Mouse (Mus musculus) erythroblast, embryonic 14.5 days (primary cell): ENCODE data around the gene Tnnc2. TPM values are rescaled to one million over a fixed set of nuclear protein-coding genes. Genes with fewer than 3 reads are reported as not detected.

Experiments used
- H3K27me3 ChIP-seq: 2 replicates; pipeline ENCODE4 v1.6.1; 2012; ENCODE audit warnings: inconsistent platforms; ENCODE audit not compliant: control insufficient read depth
- H3K36me3 ChIP-seq: 2 replicates; pipeline ENCODE4 v1.6.1; 2012; ENCODE audit warnings: mild to moderate bottlenecking, inconsistent platforms; ENCODE audit not compliant: control insufficient read depth
- H3K4me1 ChIP-seq: 2 replicates; pipeline ENCODE4 v1.6.1; 2012; ENCODE audit warnings: inconsistent platforms; ENCODE audit not compliant: control insufficient read depth
- H3K4me3 ChIP-seq: replicated peaks from 2 replicates; pipeline ENCODE3; 2012; ENCODE audit warnings: moderate library complexity, mild to moderate bottlenecking, inconsistent platforms
- H3K9me3 ChIP-seq: 2 replicates; pipeline ENCODE4 v1.6.1; 2012; ENCODE audit warnings: low read length, inconsistent platforms, mixed read lengths; ENCODE audit not compliant: control insufficient read depth
- GATA1 ChIP-seq: IDR thresholded peaks from 2 replicates; pipeline ENCODE4 v1.6.1; 2012; ENCODE audit warnings: low read length, inconsistent platforms, mixed read lengths
- TAL1 ChIP-seq: IDR thresholded peaks from 3 replicates; pipeline ENCODE4 v1.6.1; 2012; ENCODE audit warnings: low read length, inconsistent platforms, mixed read lengths
- polyA plus RNA-seq: library from polyadenylated mRNA; stranded (reverse); fragments of >175 nt; gene quantifications from 2 replicates; pipeline ENCODE4 v1.2.3, GENCODE M21; 2012

The Tnnc2 gene
- polyA plus RNA-seq, 1 experiment: not detected

GRCm38 (mm10) chr2:164778809-164779208 lies 958 bp downstream of the Tnnc2 start:
- H3K36me3 ChIP-seq: peaks cover 16% of the 10 kb centered on the region
- H3K4me1 ChIP-seq: peaks cover 31% of the 10 kb centered on the region
- no peak overlapping the region for H3K4me3 ChIP-seq
- H3K9me3 ChIP-seq: peaks cover 4% of the 10 kb centered on the region; the same call in 1 of the 2 replicates
- no peak for TF ChIP-seq TAL1
- TF ChIP-seq GATA1: no peak
- peaks cover 73% of the 10 kb centered on the region for H3K27me3 ChIP-seq

GRCm38 (mm10) chr2:164778015-164778287 lies 1.8 kb downstream of the Tnnc2 start:
- TF ChIP-seq GATA1 (no peak), TAL1 (no peak)
- peaks cover 4% of the 10 kb centered on the region; the same call in 1 of the 2 replicates for H3K9me3 ChIP-seq
- H3K4me3 ChIP-seq: no peak overlapping the region
- peaks cover 38% of the 10 kb centered on the region for H3K4me1 ChIP-seq
- H3K27me3 ChIP-seq: peaks cover 66% of the 10 kb centered on the region
- H3K36me3 ChIP-seq: peaks cover 25% of the 10 kb centered on the region

- Histone ChIP-seq H3K4me1 (peaks cover 43% of the 10 kb centered on the region), H3K27me3 (peaks cover 61% of the 10 kb centered on the region), H3K36me3 (peaks cover 30% of the 10 kb centered on the region), H3K9me3 (peaks cover 4% of the 10 kb centered on the region; the same call in 1 of the 2 replicates), H3K4me3 (no peak overlapping the region)
- TF ChIP-seq GATA1 (no peak), TAL1 (no peak)
Observed at GRCm38 (mm10) chr2:164777246-164778014, 2.3 kb downstream of the Tnnc2 start.

- TF ChIP-seq TAL1 (no peak), GATA1 (no peak)
- Histone ChIP-seq H3K4me3 (no peak overlapping the region), H3K27me3 (peaks cover 55% of the 10 kb centered on the region), H3K4me1 (peaks cover 47% of the 10 kb centered on the region), H3K36me3 (peaks cover 36% of the 10 kb centered on the region), H3K9me3 (peaks cover 4% of the 10 kb centered on the region; the same call in 1 of the 2 replicates)
Observed at GRCm38 (mm10) chr2:164776801-164777200, 3.0 kb downstream of the Tnnc2 start.

- Histone ChIP-seq H3K36me3 (peaks cover 43% of the 10 kb centered on the region), H3K4me1 (peaks cover 54% of the 10 kb centered on the region), H3K4me3 (no peak overlapping the region), H3K27me3 (peaks cover 49% of the 10 kb centered on the region), H3K9me3 (peaks cover 4% of the 10 kb centered on the region; the same call in 1 of the 2 replicates)
- no peak for TF ChIP-seq TAL1
- TF ChIP-seq GATA1: no peak
Observed at GRCm38 (mm10) chr2:164776130-164776529, 3.6 kb downstream of the Tnnc2 start.

- TF ChIP-seq GATA1 (peak; percentile 71), TAL1 (no peak)
- Histone ChIP-seq H3K27me3 (peaks cover 32% of the 10 kb centered on the region), H3K4me3 (peak overlapping the region; percentile 74), H3K9me3 (peaks cover 4% of the 10 kb centered on the region; the same call in 1 of the 2 replicates), H3K4me1 (peaks cover 63% of the 10 kb centered on the region), H3K36me3 (peaks cover 57% of the 10 kb centered on the region)
Observed at GRCm38 (mm10) chr2:164773989-164774364, 5.8 kb downstream of the Tnnc2 start.

GRCm38 (mm10) chr2:164773229-164773988 lies 6.4 kb downstream of the Tnnc2 start:
- peaks cover 64% of the 10 kb centered on the region for H3K4me1 ChIP-seq
- peak overlapping the region; percentile 74 for H3K4me3 ChIP-seq
- H3K9me3 ChIP-seq: peaks cover 4% of the 10 kb centered on the region; the same call in 1 of the 2 replicates
- peaks cover 59% of the 10 kb centered on the region for H3K36me3 ChIP-seq
- TF ChIP-seq TAL1 (no peak), GATA1 (no peak)
- H3K27me3 ChIP-seq: peaks cover 27% of the 10 kb centered on the region

- Histone ChIP-seq H3K36me3 (peaks cover 82% of the 10 kb centered on the region), H3K9me3 (no peaks in the 10 kb centered on the region), H3K4me3 (peak overlapping the region; percentile 74), H3K4me1 (peaks cover 69% of the 10 kb centered on the region), H3K27me3 (peaks cover 4% of the 10 kb centered on the region)
- TF ChIP-seq GATA1 (no peak), TAL1 (no peak)
Observed at GRCm38 (mm10) chr2:164771123-164771522, 8.6 kb downstream of the Tnnc2 start.

- no peak for TF ChIP-seq TAL1
- TF ChIP-seq GATA1: peak; percentile 53; the same call in 1 of the 2 replicates
- Histone ChIP-seq H3K36me3 (peaks cover 88% of the 10 kb centered on the region), H3K9me3 (no peaks in the 10 kb centered on the region), H3K4me3 (peak overlapping the region; percentile 74), H3K27me3 (no peaks in the 10 kb centered on the region), H3K4me1 (peaks cover 72% of the 10 kb centered on the region)
Observed at GRCm38 (mm10) chr2:164770279-164770678, 9.5 kb downstream of the Tnnc2 start.
